Mouse (Mus musculus): ENCODE results near the gene March5. TPM values are rescaled to one million over a fixed set of nuclear protein-coding genes. Genes with fewer than 3 reads are reported as not detected.
"Not testable (repeated sequence)": the region's sequence is repeated elsewhere in the genome, so short reads cannot be mapped to it uniquely, and the experiment has no call there.

Gene March5
- 143 TPM in 2 replicates for total RNA-seq (2021)
- long read RNA-seq, experiment 1, transcript March5-201 (6 exons, 1,809 nt) = major isoform, 140 of 155 reads
- long read RNA-seq, experiment 1, transcript March5-202 (5 exons, 1,293 nt) = minor isoform, 9 of 155 reads
- long read RNA-seq, experiment 1, partial matches to known transcripts = 2 of 155 reads
- long read RNA-seq, experiment 1, other reads (novel, unspliced or antisense) = 4 of 155 reads
- long read RNA-seq, experiment 2, transcript March5-202 (5 exons, 1,293 nt) = minor isoform, 10 of 126 reads
- long read RNA-seq, experiment 2, transcript March5-201 (6 exons, 1,809 nt) = major isoform, 106 of 126 reads
- long read RNA-seq, experiment 2, partial matches to known transcripts = 1 of 126 reads
- long read RNA-seq, experiment 2, other reads (novel, unspliced or antisense) = 9 of 126 reads

- DNase-seq = peak; percentile 94
Observed at GRCm38 (mm10) chr19:37207303-37208175, at the start of gene March5. TSS of gene March5 (plus strand) at chr19:37207543.

- DNase-seq = peak; percentile 5
Observed at GRCm38 (mm10) chr19:37172096-37172495, 35.2 kb upstream of the March5 start.

GRCm38 (mm10) chr19:37172566-37173130 is 34.7 kb upstream of the March5 start:
- DNase-seq = peak; percentile 16

- DNase-seq = peak; percentile 30
Observed at GRCm38 (mm10) chr19:37173331-37174115, 33.8 kb upstream of the March5 start.

GRCm38 (mm10) chr19:37174116-37174715 is 33.1 kb upstream of the March5 start:
- DNase-seq = peak; percentile 76

GRCm38 (mm10) chr19:37174716-37175435 is 32.5 kb upstream of the March5 start:
- peak; percentile 69 for DNase-seq

GRCm38 (mm10) chr19:37175436-37175805 is 31.9 kb upstream of the March5 start:
- DNase-seq = no peak

- DNase-seq = peak; percentile 58
Observed at GRCm38 (mm10) chr19:37175919-37176318, 31.4 kb upstream of the March5 start.

- DNase-seq = no peak
Observed at GRCm38 (mm10) chr19:37176879-37177462, 30.4 kb upstream of the March5 start.

GRCm38 (mm10) chr19:37177819-37178708 is 29.3 kb upstream of the March5 start:
- peak; percentile 84 for DNase-seq

GRCm38 (mm10) chr19:37188366-37188948 is 18.9 kb upstream of the March5 start:
- peak; percentile 15 for DNase-seq

GRCm38 (mm10) chr19:37192475-37193058 is 14.8 kb upstream of the March5 start:
- no peak for DNase-seq

GRCm38 (mm10) chr19:37198165-37198880 is 9.0 kb upstream of the March5 start:
- DNase-seq = no peak

GRCm38 (mm10) chr19:37199889-37200288 is 7.5 kb upstream of the March5 start:
- DNase-seq = no peak

GRCm38 (mm10) chr19:37203371-37203770 is 4.0 kb upstream of the March5 start:
- DNase-seq = no peak

- DNase-seq = not testable (repeated sequence)
Observed at GRCm38 (mm10) chr19:37205155-37205554, 2.2 kb upstream of the March5 start.

- peak; percentile 73 for DNase-seq
Observed at GRCm38 (mm10) chr19:37206641-37207302, 571 bp upstream of the March5 start.
